Mouse (Mus musculus) forebrain, embryonic 14.5 days (tissue): ENCODE data around the gene Cacnb3. TPM values are rescaled to one million over a fixed set of nuclear protein-coding genes. Genes with fewer than 3 reads are reported as not detected.
A peak's percentile ranks its signal among the peaks of the same experiment; 100 is the strongest.

Experiments used
- ATAC-seq: fragments of 200-750 bp; cut with Nextera tagmentation; 2 replicates; pipeline ENCODE4 v1.8.0; 2017; ENCODE audit warnings: mild to moderate bottlenecking, moderate library complexity
- DNase-seq: peaks from one replicate; pipeline ENCODE4 v3.0.0-alpha.2; 2015; ENCODE audit warnings: low spot score
- H3K27ac ChIP-seq: fragments of 300-500 bp; sonication (generic); 2 replicates; pipeline ENCODE4 v1.5.1; 2014; ENCODE audit warnings: low read depth, mild to moderate bottlenecking, control low read depth, low read length, moderate library complexity
- H3K27me3 ChIP-seq: fragments of 300-500 bp; sonication (generic); replicated peaks from 2 replicates; pipeline ENCODE4 v1.6.1; 2014; ENCODE audit warnings: low read length, control low read depth, mixed read lengths; ENCODE audit not compliant: control insufficient read depth, insufficient read depth
- H3K36me3 ChIP-seq: fragments of 300-500 bp; sonication (generic); 2 replicates; pipeline ENCODE4 v1.6.1; 2014; ENCODE audit warnings: low read length, control low read depth; ENCODE audit not compliant: control insufficient read depth, insufficient read depth
- H3K4me1 ChIP-seq: fragments of 300-500 bp; sonication (generic); 2 replicates; pipeline ENCODE4 v1.6.1; 2014; ENCODE audit warnings: antibody characterized with exemption, low read length, control low read depth; ENCODE audit not compliant: control insufficient read depth, insufficient read depth
- H3K4me2 ChIP-seq: fragments of 300-500 bp; sonication (generic); 2 replicates; pipeline ENCODE4 v1.6.1; 2014; ENCODE audit warnings: mild to moderate bottlenecking, control low read depth, low read length
- H3K4me3 ChIP-seq: fragments of 300-500 bp; sonication (generic); 2 replicates; pipeline ENCODE4 v1.5.1; 2014; ENCODE audit warnings: low read depth, low read length, control low read depth
- H3K9ac ChIP-seq: fragments of 300-500 bp; sonication (generic); 2 replicates; pipeline ENCODE4 v1.6.1; 2014; ENCODE audit warnings: mild to moderate bottlenecking, low read length, control low read depth, moderate library complexity
- H3K9me3 ChIP-seq: fragments of 300-500 bp; sonication (generic); replicated peaks from 2 replicates; pipeline ENCODE4 v1.6.1; 2016; ENCODE audit warnings: low read length, control low read depth, mixed read lengths; ENCODE audit not compliant: control insufficient read depth
- WGBS: fragments of 180-500 bp; shearing (Covaris S2); extraction: QIAGEN DNeasy Blood & Tissue Kit; methylation state at CpG from one replicate; pipeline ENCODE4 v1.1.7; 2014; 5-methylcytosine and 5-hydroxymethylcytosine counted together
- polyA plus RNA-seq: library from polyadenylated mRNA; unstranded; fragments of >200 nt; fragmentation: Nextera tagmentation; extraction: Ambion mirVana; gene quantifications from 2 replicates; pipeline ENCODE4 v1.2.1, GENCODE M21; 2014

Cacnb3 gene
- polyA plus RNA-seq, 1 experiment from 2014 or later: 75.9 TPM

GRCm38 (mm10) chr15:98636517-98636916, 5.9 kb downstream of the Cacnb3 start:
- Histone ChIP-seq H3K27ac (0 out of 2 replicates have a peak overlapping the region, but pooled peaks have one; percentile 21), H3K9ac (peak overlapping the region; percentile 95), H3K27me3 (no peaks in the 10 kb centered on the region), H3K4me2 (peak overlapping the region; percentile 87), H3K36me3 (peaks cover 29% of the 10 kb centered on the region), H3K4me3 (peak overlapping the region; percentile 81), H3K9me3 (no peaks in the 10 kb centered on the region), H3K4me1 (peaks cover 31% of the 10 kb centered on the region)
- WGBS: 26% methylated on average over 5 of the region's 5 CpGs
- DNase-seq (peak; percentile 80), ATAC-seq (no peak; the same call in 1 of the 2 replicates)

DNA sequence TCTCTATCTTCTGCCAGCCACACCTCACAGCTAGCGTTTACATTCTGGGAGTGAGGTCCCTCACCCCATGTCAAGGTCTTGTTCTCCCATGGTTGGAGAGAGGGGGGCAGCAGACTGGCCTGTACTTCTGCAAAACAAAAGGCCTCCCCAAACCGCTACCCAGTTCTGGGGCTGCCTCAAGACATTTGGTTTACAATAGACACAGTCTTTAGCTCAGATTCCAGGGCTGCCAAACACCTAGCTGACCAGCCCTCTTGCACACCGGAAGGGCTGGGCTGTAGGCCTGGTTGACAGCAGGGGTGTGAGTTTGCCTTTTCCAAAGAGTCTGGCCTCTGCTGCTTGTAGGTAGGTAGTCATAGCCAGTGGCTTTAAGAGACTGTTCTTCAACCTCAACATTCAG, 6.5 kb downstream of the Cacnb3 start:
- peaks cover 35% of the 10 kb centered on the region for H3K36me3 ChIP-seq
- 23% methylated on average over 3 of the region's 3 CpGs for WGBS
- H3K4me2 ChIP-seq: peak overlapping the region; percentile 87
- H3K4me3 ChIP-seq: 0 out of 2 replicates have a peak overlapping the region, but pooled peaks have one; percentile 81
- DNase-seq: no peak
- ATAC-seq: no peak
- no peaks in the 10 kb centered on the region for H3K9me3 ChIP-seq
- H3K4me1 ChIP-seq: peaks cover 31% of the 10 kb centered on the region
- peak overlapping the region; percentile 40; the same call in 1 of the 2 replicates for H3K9ac ChIP-seq
- no peaks in the 10 kb centered on the region for H3K27me3 ChIP-seq
- no peak overlapping the region for H3K27ac ChIP-seq

- ATAC-seq (no peak), DNase-seq (no peak)
- H3K36me3 ChIP-seq: peaks cover 65% of the 10 kb centered on the region
- H3K27me3 ChIP-seq: no peaks in the 10 kb centered on the region
- H3K4me2 ChIP-seq: no peak overlapping the region
- no peak overlapping the region for H3K4me3 ChIP-seq
- H3K9ac ChIP-seq: no peak overlapping the region
- H3K27ac ChIP-seq: no peak overlapping the region
- 25% methylated on average over 8 of the region's 8 CpGs for WGBS
- H3K4me1 ChIP-seq: peaks cover 19% of the 10 kb centered on the region
- H3K9me3 ChIP-seq: no peaks in the 10 kb centered on the region
Measured at GRCm38 (mm10) chr15:98640157-98640556, 9.5 kb downstream of the Cacnb3 start.

DNA sequence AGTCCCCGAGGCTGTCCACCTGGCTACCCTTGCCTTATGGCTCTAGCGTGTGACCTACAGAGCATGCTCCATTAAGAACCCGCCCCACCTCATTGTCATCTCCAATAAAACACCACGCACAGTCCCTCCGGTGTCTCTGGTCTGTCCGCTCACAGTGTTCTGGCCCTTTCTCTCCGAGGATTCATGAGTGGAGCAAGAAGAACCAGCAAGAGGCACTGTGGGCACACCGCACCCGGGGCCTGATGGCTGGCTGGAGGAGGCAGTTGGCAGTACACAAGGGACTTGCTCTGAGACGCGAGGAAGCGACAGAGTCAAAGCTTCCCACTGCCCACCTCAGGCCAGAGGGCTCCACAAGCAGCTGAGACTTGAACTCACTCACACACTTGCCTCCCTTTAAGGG, 13.8 kb downstream of the Cacnb3 start:
- ATAC-seq (0 out of 2 replicates have a peak, but pooled peaks have one; percentile 3), DNase-seq (no peak)
- H3K27ac ChIP-seq: no peak overlapping the region
- no peaks in the 10 kb centered on the region for H3K27me3 ChIP-seq
- H3K4me2 ChIP-seq: no peak overlapping the region
- no peak overlapping the region for H3K9ac ChIP-seq
- H3K4me1 ChIP-seq: no peaks in the 10 kb centered on the region
- peaks cover 100% of the 10 kb centered on the region for H3K36me3 ChIP-seq
- H3K4me3 ChIP-seq: no peak overlapping the region
- WGBS: 90% methylated on average over 12 of the region's 12 CpGs
- H3K9me3 ChIP-seq: no peaks in the 10 kb centered on the region

DNA sequence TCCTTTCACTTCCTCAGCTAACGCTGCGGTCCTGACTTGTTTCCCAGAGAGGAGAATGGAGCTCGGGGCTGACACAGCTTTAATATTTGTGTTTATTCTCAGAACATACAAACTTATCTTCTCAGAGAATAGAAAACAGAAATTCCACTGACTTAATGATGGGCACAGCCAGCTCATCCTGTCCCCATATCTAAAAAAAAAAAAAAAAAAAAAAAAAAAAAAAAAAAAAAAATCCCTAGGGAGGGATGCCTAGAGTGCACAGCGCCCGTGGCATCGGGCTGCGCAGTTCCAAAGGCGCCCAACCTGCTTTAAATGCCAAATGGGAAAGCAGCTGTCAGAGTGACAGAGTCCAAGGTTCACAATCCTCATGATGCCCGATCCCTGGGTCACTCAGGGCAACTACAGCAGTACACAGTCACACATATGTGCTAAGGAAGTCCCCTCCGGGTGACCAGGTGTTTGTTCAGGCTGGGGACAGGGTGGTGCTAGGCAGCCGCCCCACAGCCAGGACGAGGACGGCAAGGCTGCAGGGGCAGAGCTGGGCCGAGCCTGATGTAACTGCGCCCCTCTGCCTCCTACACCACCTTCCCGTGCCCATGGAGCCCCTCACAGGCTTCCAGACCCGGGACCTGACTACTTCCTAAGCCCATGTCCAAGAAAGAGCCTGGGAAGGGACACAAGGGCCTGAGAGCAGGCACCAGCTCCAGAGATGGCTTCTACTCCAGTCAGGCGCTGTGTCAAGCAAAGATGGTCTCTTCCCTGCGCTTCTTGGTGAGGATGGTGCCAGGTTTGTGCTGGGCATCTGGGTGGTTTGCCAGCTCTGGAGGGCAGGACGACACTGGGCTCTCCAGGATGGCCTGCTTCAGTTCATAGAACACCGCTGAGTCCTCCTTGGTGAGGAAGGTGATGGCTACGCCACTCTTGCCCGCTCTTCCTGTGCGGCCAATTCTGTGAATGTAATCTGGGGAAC, 14.7 kb downstream of the Cacnb3 start:
- no peaks in the 10 kb centered on the region for H3K27me3 ChIP-seq
- 0 out of 2 replicates have a peak overlapping the region, but pooled peaks have one; percentile 3 for H3K27ac ChIP-seq
- H3K36me3 ChIP-seq: peaks cover 100% of the 10 kb centered on the region
- H3K4me2 ChIP-seq: no peak overlapping the region
- no peak overlapping the region for H3K9ac ChIP-seq
- WGBS: 89% methylated on average over 24 of the region's 24 CpGs
- H3K9me3 ChIP-seq: no peaks in the 10 kb centered on the region
- no peak overlapping the region for H3K4me3 ChIP-seq
- no peaks in the 10 kb centered on the region for H3K4me1 ChIP-seq
- ATAC-seq: peak; percentile 25; the same call in 1 of the 2 replicates
- DNase-seq: no peak

DNA sequence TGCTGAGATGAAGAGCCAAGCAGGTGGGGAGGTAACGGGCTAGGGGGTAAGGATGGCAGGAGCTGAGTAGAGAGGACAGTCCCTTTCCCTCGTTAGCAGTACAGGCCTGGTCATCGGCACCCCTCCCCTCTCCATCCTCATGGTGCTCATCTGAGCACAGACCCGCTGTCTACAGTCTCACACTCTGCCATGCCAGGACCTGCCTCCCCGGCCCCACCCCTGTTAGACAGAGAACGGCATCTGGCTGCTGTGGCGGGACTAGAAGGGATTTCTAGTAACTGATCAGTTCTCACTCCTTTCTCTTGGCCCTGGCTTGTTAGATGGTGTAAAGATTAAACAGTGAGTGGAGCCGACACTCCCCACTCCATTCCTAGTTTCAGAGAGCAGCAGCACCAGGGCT, 16.1 kb downstream of the Cacnb3 start:
- H3K27ac ChIP-seq: no peak overlapping the region
- H3K36me3 ChIP-seq: peaks cover 100% of the 10 kb centered on the region
- H3K9me3 ChIP-seq: no peaks in the 10 kb centered on the region
- H3K4me1 ChIP-seq: no peaks in the 10 kb centered on the region
- WGBS: 81% methylated on average over 8 of the region's 8 CpGs
- H3K9ac ChIP-seq: no peak overlapping the region
- no peak for DNase-seq
- H3K4me3 ChIP-seq: no peak overlapping the region
- H3K27me3 ChIP-seq: no peaks in the 10 kb centered on the region
- H3K4me2 ChIP-seq: no peak overlapping the region
- no peak for ATAC-seq

- H3K27ac ChIP-seq: no peak overlapping the region; the same call in 1 of the 2 replicates
- H3K36me3 ChIP-seq: peaks cover 100% of the 10 kb centered on the region
- H3K9ac ChIP-seq: no peak overlapping the region
- H3K9me3 ChIP-seq: no peaks in the 10 kb centered on the region
- H3K4me3 ChIP-seq: no peak overlapping the region
- DNase-seq: no peak
- H3K4me2 ChIP-seq: no peak overlapping the region
- H3K4me1 ChIP-seq: no peaks in the 10 kb centered on the region
- no peak for ATAC-seq
- WGBS: 91% methylated on average over 10 of the region's 10 CpGs
- H3K27me3 ChIP-seq: no peaks in the 10 kb centered on the region
Measured at GRCm38 (mm10) chr15:98647308-98647707, 16.7 kb downstream of the Cacnb3 start.

DNA sequence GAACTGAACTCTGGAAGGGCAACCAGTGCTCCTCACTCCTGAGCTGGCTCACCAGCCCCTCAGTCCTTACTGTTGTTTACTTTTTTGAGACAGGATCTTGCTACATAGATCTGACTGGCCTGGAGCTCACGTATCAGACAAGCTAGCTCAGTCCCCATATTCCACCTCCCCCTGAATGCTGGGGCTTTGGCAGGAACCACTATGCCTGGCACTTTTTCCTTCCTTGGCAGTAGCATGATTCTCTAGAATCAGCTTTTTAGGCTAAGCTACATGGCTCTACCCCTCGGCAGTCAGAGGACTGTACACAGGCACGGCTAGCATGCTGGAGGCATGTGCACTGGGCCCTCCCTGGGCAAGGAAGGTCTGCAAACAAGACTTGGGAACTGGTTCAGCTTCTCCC, 17.4 kb downstream of the Cacnb3 start:
- 84% methylated on average over 3 of the region's 3 CpGs for WGBS
- Histone ChIP-seq H3K4me1 (no peaks in the 10 kb centered on the region), H3K4me3 (no peak overlapping the region), H3K27ac (no peak overlapping the region), H3K9me3 (no peaks in the 10 kb centered on the region), H3K27me3 (no peaks in the 10 kb centered on the region), H3K36me3 (peaks cover 100% of the 10 kb centered on the region), H3K9ac (no peak overlapping the region), H3K4me2 (no peak overlapping the region)
- ATAC-seq: no peak
- no peak for DNase-seq

DNA sequence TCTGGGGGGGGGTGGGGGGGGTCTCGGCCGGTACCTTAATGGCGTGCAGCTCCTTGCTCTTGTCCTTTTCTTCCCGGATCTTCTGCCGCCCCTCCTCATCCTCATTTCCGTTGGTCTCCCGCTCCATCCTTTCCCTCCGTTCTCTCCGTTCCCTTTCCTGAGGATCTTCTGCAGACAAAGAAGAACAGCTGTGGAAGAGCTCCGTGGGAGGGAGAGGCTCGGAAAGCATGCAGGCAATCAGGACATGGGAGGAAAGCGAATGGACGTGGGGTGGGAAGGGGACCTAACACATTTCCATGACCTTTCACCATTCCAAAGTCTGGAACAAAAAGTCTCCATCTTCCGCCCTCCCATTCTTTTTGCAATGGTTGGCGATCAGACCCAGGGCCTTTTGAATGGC, 20.8 kb downstream of the Cacnb3 start:
- no peak overlapping the region for H3K9ac ChIP-seq
- H3K36me3 ChIP-seq: peaks cover 100% of the 10 kb centered on the region
- no peak overlapping the region for H3K4me3 ChIP-seq
- ATAC-seq (no peak), DNase-seq (no peak)
- H3K27me3 ChIP-seq: no peaks in the 10 kb centered on the region
- H3K4me1 ChIP-seq: no peaks in the 10 kb centered on the region
- no peaks in the 10 kb centered on the region for H3K9me3 ChIP-seq
- WGBS: 94% methylated on average over 15 of the region's 15 CpGs
- no peak overlapping the region for H3K27ac ChIP-seq
- H3K4me2 ChIP-seq: no peak overlapping the region
